Mouse (Mus musculus) limb, embryonic 13.5 days (tissue): ENCODE data around the gene Myh13. TPM values are rescaled to one million over a fixed set of nuclear protein-coding genes. Genes with fewer than 3 reads are reported as not detected.

ENCODE experiments used
- ATAC-seq: fragments of 200-750 bp; cut with Nextera tagmentation; 2 replicates; pipeline ENCODE4 v1.8.0; 2017; ENCODE audit warnings: low read depth, moderate number of reproducible peaks, moderate TSS enrichment; ENCODE audit not compliant: low FRiP score
- H3K27ac ChIP-seq: fragments of 300-500 bp; sonication (generic); 2 replicates; pipeline ENCODE4 v1.5.1; 2015; ENCODE audit warnings: inconsistent platforms, mild to moderate bottlenecking, moderate library complexity
- H3K27me3 ChIP-seq: fragments of 300-500 bp; sonication (generic); 2 replicates; pipeline ENCODE4 v1.6.1; 2015; ENCODE audit warnings: mild to moderate bottlenecking, inconsistent platforms
- H3K36me3 ChIP-seq: fragments of 300-500 bp; sonication (generic); 2 replicates; pipeline ENCODE4 v1.6.1; 2015; ENCODE audit warnings: inconsistent platforms, mild to moderate bottlenecking, moderate library complexity
- H3K4me1 ChIP-seq: fragments of 300-500 bp; sonication (generic); 2 replicates; pipeline ENCODE4 v1.6.1; 2015; ENCODE audit warnings: inconsistent platforms
- H3K4me2 ChIP-seq: fragments of 300-500 bp; sonication (generic); replicated peaks from 2 replicates; pipeline ENCODE4 v1.6.1; 2015; ENCODE audit warnings: inconsistent platforms, mild to moderate bottlenecking, moderate library complexity
- H3K4me3 ChIP-seq: fragments of 300-500 bp; sonication (generic); 2 replicates; pipeline ENCODE4 v1.5.1; 2015; ENCODE audit warnings: moderate library complexity, mild to moderate bottlenecking, inconsistent platforms
- H3K9ac ChIP-seq: fragments of 300-500 bp; sonication (generic); 2 replicates; pipeline ENCODE4 v1.6.1; 2015; ENCODE audit warnings: mild to moderate bottlenecking, inconsistent platforms
- H3K9me3 ChIP-seq: fragments of 300-500 bp; sonication (generic); 2 replicates; pipeline ENCODE4 v1.6.1; 2016; ENCODE audit warnings: inconsistent platforms
- WGBS: fragments of 180-500 bp; shearing (Covaris S2); methylation state at CpG from one replicate; pipeline ENCODE4 v1.1.7; 2015; 5-methylcytosine and 5-hydroxymethylcytosine counted together
- polyA plus RNA-seq: library from polyadenylated mRNA; unstranded; fragments of >200 nt; fragmentation: Nextera tagmentation; extraction: Ambion mirVana; gene quantifications from 2 replicates; pipeline ENCODE4 v1.2.1, GENCODE M21; 2015

The Myh13 gene
- polyA plus RNA-seq, 1 experiment from 2014 or later, result 0.38 TPM

DNA sequence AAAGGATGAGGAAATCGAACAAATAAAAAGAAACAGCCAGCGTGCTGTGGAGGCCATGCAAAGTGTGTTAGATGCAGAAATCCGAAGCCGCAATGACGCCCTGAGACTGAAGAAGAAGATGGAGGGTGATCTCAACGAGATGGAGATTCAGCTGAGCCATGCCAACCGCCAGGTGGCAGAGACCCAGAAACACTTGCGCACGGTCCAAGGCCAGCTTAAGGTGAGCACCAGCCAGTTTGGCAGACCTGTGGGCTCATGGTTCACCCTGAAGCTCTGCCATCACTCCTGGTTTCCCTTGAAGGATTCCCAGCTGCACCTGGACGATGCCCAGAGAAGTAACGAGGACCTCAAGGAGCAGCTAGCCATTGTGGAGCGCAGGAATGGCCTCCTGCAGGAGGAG is 43.1 kb downstream of the Myh13 start:
- Histone ChIP-seq H3K9me3 (no peaks in the 10 kb centered on the region), H3K27ac (no peak overlapping the region), H3K9ac (no peak overlapping the region), H3K4me2 (no peak overlapping the region), H3K27me3 (no peaks in the 10 kb centered on the region), H3K4me3 (no peak overlapping the region), H3K36me3 (no peaks in the 10 kb centered on the region), H3K4me1 (peaks cover 3% of the 10 kb centered on the region; the same call in 1 of the 2 replicates)
- ATAC-seq, result no peak
- 86% methylated on average over 12 of the region's 12 CpGs for WGBS

DNA sequence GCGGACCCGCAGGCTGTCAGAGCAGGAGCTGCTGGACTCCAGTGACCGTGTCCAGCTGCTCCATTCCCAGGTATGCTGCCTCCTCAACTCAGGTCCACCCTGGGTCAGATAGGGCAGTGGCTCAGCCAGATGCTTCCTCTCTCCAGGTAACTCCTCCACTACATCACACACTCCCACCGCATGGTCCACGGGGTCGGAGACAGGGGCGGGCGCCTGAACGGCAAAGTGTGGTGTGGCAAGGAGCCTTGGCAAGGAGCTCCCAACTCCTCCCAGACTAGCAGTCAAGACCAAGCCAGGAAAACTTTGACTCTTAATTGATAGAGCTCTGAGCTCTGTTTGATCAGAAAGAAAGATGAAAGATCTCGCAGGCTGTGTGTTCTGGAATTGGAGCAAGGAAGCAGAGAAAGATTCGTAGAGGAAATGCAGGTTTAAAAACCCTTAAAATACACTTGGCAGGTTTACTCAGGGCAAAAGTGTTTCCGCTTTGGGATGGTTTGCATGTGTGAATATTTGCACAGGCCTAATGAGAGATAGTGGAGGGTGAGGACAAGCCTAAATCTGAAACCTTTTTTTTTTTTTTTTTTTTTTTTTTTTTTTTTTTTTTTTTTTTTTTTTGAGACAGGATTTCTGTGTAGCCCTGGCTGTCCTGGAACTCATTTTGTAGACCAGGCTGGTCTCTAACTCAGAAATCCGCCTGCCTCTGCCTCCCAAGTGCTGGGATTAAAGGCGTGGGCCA is 43.7 kb downstream of the Myh13 start:
- Histone ChIP-seq H3K9me3 (no peaks in the 10 kb centered on the region), H3K4me3 (no peak overlapping the region), H3K9ac (no peak overlapping the region), H3K27ac (no peak overlapping the region), H3K36me3 (no peaks in the 10 kb centered on the region), H3K4me1 (peaks cover 3% of the 10 kb centered on the region; the same call in 1 of the 2 replicates), H3K4me2 (no peak overlapping the region), H3K27me3 (no peaks in the 10 kb centered on the region)
- WGBS, result 89% methylated on average over 14 of the region's 14 CpGs
- ATAC-seq, result no peak

DNA sequence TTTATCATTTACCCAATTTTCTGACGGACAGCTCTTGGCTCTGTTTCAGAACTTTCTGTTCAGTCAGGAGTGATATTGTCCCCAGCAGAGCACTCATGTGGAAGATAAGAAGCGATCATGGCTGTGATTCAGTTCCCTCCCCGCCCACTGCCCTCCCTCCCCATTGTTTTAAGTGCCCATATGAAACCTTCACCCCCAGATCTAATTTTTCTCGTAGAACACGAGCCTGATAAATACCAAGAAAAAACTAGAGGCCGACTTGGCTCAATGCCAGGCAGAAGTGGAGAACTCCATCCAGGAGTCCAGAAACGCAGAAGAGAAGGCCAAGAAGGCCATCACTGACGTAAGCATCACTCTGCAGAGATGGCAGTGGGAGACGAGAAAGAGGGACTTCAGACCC is 45.5 kb downstream of the Myh13 start:
- ATAC-seq, result no peak
- no peak overlapping the region for H3K4me3 ChIP-seq
- 74% methylated on average over 9 of the region's 9 CpGs for WGBS
- no peak overlapping the region for H3K27ac ChIP-seq
- no peaks in the 10 kb centered on the region for H3K9me3 ChIP-seq
- peaks cover 3% of the 10 kb centered on the region; the same call in 1 of the 2 replicates for H3K4me1 ChIP-seq
- no peak overlapping the region for H3K9ac ChIP-seq
- no peaks in the 10 kb centered on the region for H3K27me3 ChIP-seq
- no peak overlapping the region for H3K4me2 ChIP-seq
- H3K36me3 ChIP-seq, result no peaks in the 10 kb centered on the region

DNA sequence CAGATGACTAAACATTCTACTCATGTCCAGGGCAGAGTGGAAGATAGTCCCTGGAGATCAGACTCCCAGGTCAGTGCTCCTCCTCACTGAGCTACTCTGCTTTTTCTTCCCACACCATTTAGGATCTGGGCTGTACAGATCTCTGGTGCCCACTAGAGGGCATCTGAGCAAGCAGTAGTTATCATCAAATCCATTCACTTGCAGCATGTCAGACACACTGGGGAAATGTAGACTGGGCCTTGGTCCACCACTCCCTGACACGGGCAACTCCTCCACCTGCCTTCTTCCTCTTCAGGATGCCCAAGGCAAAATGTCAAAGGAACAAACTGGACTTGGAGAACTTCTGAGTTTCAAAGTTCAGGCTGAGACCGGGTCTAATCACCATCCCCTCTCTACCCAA is 51.9 kb downstream of the Myh13 start:
- Histone ChIP-seq H3K27ac (no peak overlapping the region), H3K4me3 (no peak overlapping the region), H3K4me1 (no peaks in the 10 kb centered on the region), H3K9ac (no peak overlapping the region), H3K9me3 (no peaks in the 10 kb centered on the region), H3K36me3 (no peaks in the 10 kb centered on the region), H3K27me3 (no peaks in the 10 kb centered on the region), H3K4me2 (no peak overlapping the region)
- ATAC-seq, result no peak
- WGBS, result 66% methylated on average over 2 of the region's 2 CpGs

DNA sequence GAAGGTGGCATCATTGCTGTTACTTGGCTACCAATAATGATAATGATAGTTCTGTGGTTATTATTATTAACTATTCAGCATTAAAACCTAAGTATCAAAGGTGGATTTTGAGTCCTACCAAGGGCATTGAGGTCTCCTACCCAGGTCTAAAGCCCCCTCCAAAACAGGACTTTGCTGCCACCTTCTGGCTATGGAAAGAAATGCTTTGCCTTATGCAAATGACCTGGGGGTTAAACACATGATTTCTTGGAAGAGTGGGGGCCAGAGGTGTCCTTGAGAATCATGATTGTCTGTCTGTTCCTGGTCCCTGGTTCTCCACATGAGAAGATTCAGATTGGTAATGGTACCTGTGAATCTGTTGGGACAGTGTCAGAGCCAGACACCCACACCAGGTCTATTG is 54.9 kb downstream of the Myh13 start:
- H3K9me3 ChIP-seq, result no peaks in the 10 kb centered on the region
- no peak overlapping the region for H3K27ac ChIP-seq
- no peaks in the 10 kb centered on the region; the same call in 1 of the 2 replicates for H3K4me1 ChIP-seq
- H3K27me3 ChIP-seq, result no peaks in the 10 kb centered on the region
- H3K4me3 ChIP-seq, result no peak overlapping the region
- H3K9ac ChIP-seq, result no peak overlapping the region
- ATAC-seq, result no peak
- H3K36me3 ChIP-seq, result no peaks in the 10 kb centered on the region
- H3K4me2 ChIP-seq, result no peak overlapping the region

DNA sequence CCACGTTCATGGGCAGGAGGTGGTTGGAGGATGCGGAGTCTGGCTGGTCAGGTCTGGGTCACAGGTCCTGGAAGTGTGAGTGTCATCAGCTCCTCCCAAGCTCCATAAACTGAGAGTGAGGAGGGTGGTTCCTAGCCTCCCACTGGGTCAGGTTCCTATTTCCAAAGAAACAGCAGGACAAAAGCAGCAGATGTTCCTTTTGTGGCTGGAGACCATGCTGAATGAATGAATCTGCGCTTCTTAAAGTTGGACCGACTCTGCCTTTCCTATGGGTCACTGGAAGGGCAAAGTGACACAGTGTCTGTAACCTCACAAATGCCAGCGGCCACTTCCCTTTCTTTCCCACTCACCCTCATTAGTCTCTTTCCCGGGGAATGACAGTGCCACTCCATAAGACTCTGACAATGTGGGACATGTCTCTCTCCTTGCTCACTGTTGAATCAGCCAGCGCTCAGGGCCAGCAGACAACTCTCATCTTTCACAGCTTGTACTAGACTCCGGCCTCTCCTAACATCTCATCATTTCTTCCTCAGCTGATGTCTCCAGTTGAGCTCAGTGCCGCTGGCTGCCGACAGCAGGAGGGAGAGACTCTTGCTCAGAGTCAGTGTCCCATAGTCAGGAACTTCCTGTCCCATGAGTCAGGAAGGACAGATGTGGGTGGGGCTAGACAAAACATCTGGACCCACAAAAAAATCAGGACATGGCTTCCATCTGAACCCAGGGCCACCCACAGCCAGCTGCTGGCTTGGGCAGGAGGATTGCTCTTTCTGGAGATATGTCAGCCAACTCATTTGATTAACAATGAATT is 58.4 kb downstream of the Myh13 start:
- Histone ChIP-seq H3K9ac (no peak overlapping the region), H3K4me1 (no peaks in the 10 kb centered on the region; the same call in 1 of the 2 replicates), H3K9me3 (no peaks in the 10 kb centered on the region), H3K4me3 (no peak overlapping the region), H3K36me3 (no peaks in the 10 kb centered on the region), H3K27me3 (no peaks in the 10 kb centered on the region), H3K27ac (no peak overlapping the region), H3K4me2 (no peak overlapping the region)
- 48% methylated on average over 10 of the region's 10 CpGs for WGBS
- no peak for ATAC-seq

DNA sequence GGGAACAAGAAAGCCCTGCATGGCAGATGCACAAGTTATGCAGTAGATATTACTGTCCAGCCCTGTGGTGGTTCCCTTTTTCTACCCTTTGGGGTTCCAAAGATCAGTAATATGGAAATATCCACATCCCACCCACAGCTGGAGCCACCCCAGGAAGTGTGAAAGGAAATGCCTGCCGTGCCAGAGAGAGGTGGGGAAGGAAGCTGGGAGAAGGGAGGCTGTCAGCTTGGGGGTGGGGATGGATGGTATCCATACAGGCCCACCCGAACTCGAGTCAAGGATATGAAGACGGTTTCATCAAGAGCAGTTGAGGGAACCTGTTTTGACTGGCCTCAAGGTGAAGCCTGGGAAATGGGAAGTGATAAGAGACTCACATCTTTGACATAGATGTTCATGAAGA is 60.4 kb downstream of the Myh13 start:
- H3K4me2 ChIP-seq, result no peak overlapping the region
- H3K4me3 ChIP-seq, result no peak overlapping the region
- H3K4me1 ChIP-seq, result no peaks in the 10 kb centered on the region; the same call in 1 of the 2 replicates
- no peaks in the 10 kb centered on the region for H3K27me3 ChIP-seq
- WGBS, result 57% methylated on average over 4 of the region's 4 CpGs
- H3K9me3 ChIP-seq, result no peaks in the 10 kb centered on the region
- no peaks in the 10 kb centered on the region for H3K36me3 ChIP-seq
- no peak overlapping the region for H3K9ac ChIP-seq
- no peak overlapping the region for H3K27ac ChIP-seq
- ATAC-seq, result no peak

DNA sequence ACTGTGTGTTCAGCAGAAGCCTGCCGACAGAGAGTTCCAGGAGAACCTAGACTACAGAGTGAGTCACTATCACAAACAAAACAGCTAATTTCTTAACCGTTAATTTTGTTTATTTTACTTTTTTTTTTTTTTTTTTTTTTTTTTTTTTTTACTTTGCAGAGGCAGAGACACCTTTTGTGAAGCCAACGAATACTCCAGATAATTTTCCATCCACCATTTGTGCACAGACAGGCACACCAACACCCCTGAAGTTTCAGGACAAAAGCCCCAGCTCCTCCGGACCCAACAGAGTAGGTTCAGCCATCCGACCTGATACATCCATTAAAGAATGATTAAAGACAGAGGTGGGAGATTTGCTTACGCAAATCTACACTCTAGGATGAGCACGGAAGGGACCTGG is 63.2 kb downstream of the Myh13 start:
- H3K4me2 ChIP-seq, result no peak overlapping the region
- no peaks in the 10 kb centered on the region; the same call in 1 of the 2 replicates for H3K4me1 ChIP-seq
- WGBS, result 87% methylated on average over 7 of the region's 7 CpGs
- H3K36me3 ChIP-seq, result no peaks in the 10 kb centered on the region
- no peak overlapping the region for H3K4me3 ChIP-seq
- H3K9ac ChIP-seq, result no peak overlapping the region
- no peaks in the 10 kb centered on the region for H3K27me3 ChIP-seq
- H3K27ac ChIP-seq, result no peak overlapping the region
- H3K9me3 ChIP-seq, result no peaks in the 10 kb centered on the region
- ATAC-seq, result no peak

DNA sequence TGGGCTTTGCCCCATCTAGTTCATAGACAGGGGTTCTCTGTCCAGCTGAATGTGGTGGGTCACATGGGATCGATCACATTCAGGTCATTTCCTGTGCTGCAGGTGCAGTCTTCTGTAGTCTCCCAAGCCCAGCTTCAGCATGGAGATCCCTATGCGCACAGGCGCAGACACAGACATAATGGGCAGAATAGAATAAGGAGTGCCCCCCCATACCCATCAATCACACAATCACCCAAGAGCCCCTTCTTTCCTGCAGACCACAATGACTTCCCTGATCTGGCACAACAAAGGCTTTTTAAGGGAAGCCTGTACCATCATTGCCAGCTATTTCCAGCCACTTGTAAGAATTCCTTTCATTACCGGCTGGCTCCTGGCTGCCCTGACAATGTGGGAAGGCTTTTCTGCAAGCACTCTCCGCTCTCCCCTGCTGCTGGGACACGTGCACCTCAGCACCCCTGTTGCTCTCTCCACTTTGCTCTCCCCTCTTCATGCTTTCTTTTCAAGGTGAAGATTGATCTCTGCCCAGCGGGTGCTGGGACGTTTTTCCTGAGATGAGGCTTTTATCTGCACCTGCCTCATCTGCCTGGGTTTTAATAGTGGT is 65.5 kb downstream of the Myh13 start:
- H3K27me3 ChIP-seq, result no peaks in the 10 kb centered on the region
- no peak overlapping the region for H3K4me2 ChIP-seq
- no peaks in the 10 kb centered on the region for H3K4me1 ChIP-seq
- ATAC-seq, result no peak
- no peak overlapping the region for H3K9ac ChIP-seq
- no peaks in the 10 kb centered on the region for H3K9me3 ChIP-seq
- WGBS, result 38% methylated on average over 8 of the region's 8 CpGs
- no peak overlapping the region for H3K4me3 ChIP-seq
- H3K36me3 ChIP-seq, result no peaks in the 10 kb centered on the region
- no peak overlapping the region for H3K27ac ChIP-seq

DNA sequence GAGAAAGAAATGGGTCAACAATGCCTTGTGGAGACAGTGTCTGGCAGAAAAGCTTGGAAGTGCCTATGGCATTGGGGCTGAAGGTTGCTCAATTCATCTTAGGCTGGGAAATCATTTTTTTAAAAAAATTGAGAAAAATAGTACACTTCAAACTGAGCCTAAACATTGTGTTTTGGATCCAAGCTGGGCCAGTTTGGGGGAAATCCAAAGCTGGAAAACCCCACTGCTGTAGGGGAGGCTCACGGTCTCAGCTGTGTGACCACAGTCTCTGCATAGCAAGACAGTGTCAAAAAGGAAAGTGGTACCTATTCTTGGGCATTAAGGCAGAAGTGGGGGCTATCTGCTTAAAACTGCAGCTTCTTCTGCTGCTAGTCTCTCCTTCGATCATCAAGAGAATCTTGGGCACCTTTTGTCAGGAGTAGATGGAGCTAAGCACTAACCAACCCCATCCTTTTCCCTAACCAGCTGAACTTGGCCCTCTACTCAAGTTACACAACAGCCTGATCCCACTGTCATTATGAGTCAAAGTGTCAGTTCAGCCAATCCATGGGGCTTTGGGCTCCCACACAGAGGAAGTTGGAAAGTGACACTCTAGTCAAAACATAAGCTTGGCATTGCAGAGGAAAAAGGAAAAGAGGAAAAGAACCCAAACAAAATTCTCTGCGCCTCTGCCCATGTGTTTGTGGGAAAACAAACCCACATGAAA is 69.4 kb downstream of the Myh13 start:
- H3K4me3 ChIP-seq, result no peak overlapping the region
- no peaks in the 10 kb centered on the region for H3K36me3 ChIP-seq
- no peaks in the 10 kb centered on the region for H3K9me3 ChIP-seq
- H3K9ac ChIP-seq, result no peak overlapping the region
- no peaks in the 10 kb centered on the region for H3K27me3 ChIP-seq
- no peak for ATAC-seq
- WGBS, result 76% methylated on average over 3 of the region's 3 CpGs
- H3K27ac ChIP-seq, result no peak overlapping the region
- H3K4me1 ChIP-seq, result no peaks in the 10 kb centered on the region
- no peak overlapping the region for H3K4me2 ChIP-seq

DNA sequence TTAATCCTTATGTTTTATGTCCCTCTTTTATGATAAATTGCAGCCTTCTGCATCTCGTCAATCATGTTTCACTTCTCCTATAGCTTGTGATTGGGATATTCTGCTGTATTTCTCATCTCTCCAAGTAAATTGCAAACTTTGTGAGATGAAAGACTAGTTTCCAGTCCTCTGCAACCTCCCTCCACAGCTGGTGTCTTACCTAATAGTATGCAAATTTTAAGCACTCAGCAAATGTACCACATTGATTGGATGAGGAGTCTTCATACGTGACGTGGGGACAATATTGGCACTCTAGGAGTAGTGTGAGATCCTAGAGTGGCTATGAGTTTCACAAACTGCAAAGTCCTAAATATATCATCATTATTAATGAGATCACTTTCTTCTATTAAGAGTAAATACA is 70.9 kb downstream of the Myh13 start:
- Histone ChIP-seq H3K4me2 (no peak overlapping the region), H3K27me3 (no peaks in the 10 kb centered on the region), H3K36me3 (no peaks in the 10 kb centered on the region), H3K9me3 (no peaks in the 10 kb centered on the region), H3K9ac (no peak overlapping the region), H3K4me3 (no peak overlapping the region), H3K4me1 (no peaks in the 10 kb centered on the region), H3K27ac (no peak overlapping the region)
- 80% methylated on average over 3 of the region's 3 CpGs for WGBS
- no peak for ATAC-seq

DNA sequence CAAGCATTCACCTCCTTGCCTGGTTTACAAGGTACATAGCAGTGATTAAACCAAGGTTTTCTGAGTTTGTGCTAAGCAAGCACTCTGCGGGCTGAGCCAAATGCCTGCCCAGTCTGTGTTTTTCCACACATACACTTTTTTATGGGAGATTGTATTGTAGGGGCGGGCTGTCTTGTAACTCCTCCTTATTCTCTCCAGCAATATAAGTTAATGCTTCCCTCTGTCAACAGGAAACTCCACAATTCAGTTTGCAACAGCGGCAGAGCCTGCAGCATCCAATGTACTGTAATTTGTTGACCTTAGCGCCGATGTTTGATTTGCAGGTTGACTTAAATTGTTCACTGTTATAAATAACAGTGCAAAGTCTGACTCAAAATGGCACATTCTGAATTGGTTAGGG is 79.5 kb downstream of the Myh13 start:
- Histone ChIP-seq H3K36me3 (no peaks in the 10 kb centered on the region), H3K4me1 (peaks cover 11% of the 10 kb centered on the region), H3K4me2 (no peak overlapping the region), H3K4me3 (no peak overlapping the region), H3K27ac (no peak overlapping the region), H3K9ac (no peak overlapping the region), H3K27me3 (no peaks in the 10 kb centered on the region), H3K9me3 (no peaks in the 10 kb centered on the region)
- no peak for ATAC-seq
- 70% methylated on average over 5 of the region's 5 CpGs for WGBS
